Mouse (Mus musculus): ENCODE results near the gene Olfr465-ps1. TPM values are rescaled to one million over a fixed set of nuclear protein-coding genes. Genes with fewer than 3 reads are reported as not detected.

Olfr465-ps1 gene
- polyA plus RNA-seq, 1 experiment from 2014 or later, result not detected

GRCm38 (mm10) chr13:65174102-65174501 is 36.2 kb downstream of the Olfr465-ps1 start:
- 81% methylated on average over 3 of the region's 3 CpGs for WGBS
- Histone ChIP-seq H3K4me3 (no peak overlapping the region), H3K9ac (replicated peaks) (no peak overlapping the region), H3K4me1 (no peaks in the 10 kb centered on the region), H3K9me3 (no peaks in the 10 kb centered on the region), H3K4me2 (replicated peaks) (no peak overlapping the region), H3K36me3 (no peaks in the 10 kb centered on the region), H3K27ac (replicated peaks) (no peak overlapping the region), H3K27me3 (no peaks in the 10 kb centered on the region)
- ATAC-seq (replicated peaks), result no peak

GRCm38 (mm10) chr13:65175734-65176471 is 38.0 kb downstream of the Olfr465-ps1 start:
- 24% methylated on average over 46 of the region's 46 CpGs for WGBS
- Histone ChIP-seq H3K4me1 (no peaks in the 10 kb centered on the region), H3K9me3 (no peaks in the 10 kb centered on the region), H3K27ac (replicated peaks) (no peak overlapping the region), H3K36me3 (no peaks in the 10 kb centered on the region), H3K4me2 (replicated peaks) (peak overlapping the region; percentile 49), H3K4me3 (peak overlapping the region; percentile 37), H3K27me3 (no peaks in the 10 kb centered on the region), H3K9ac (replicated peaks) (peak overlapping the region; percentile 43; the same call in 1 of the 2 replicates)
- peak; percentile 55; the same call in 1 of the 2 replicates for ATAC-seq (replicated peaks)

GRCm38 (mm10) chr13:65176472-65177091 is 38.7 kb downstream of the Olfr465-ps1 start:
- ATAC-seq (replicated peaks), result 0 out of 2 replicates have a peak, but pooled peaks have one; percentile 23
- WGBS, result 66% methylated on average over 15 of the region's 15 CpGs

More at GRCm38 (mm10) chr13:65176472-65177091, 38.7 kb downstream of the Olfr465-ps1 start:
- Histone ChIP-seq H3K4me1 (no peaks in the 10 kb centered on the region), H3K27me3 (no peaks in the 10 kb centered on the region), H3K9me3 (no peaks in the 10 kb centered on the region), H3K9ac (replicated peaks) (no peak overlapping the region), H3K4me3 (no peak overlapping the region), H3K4me2 (replicated peaks) (no peak overlapping the region), H3K36me3 (no peaks in the 10 kb centered on the region), H3K27ac (replicated peaks) (no peak overlapping the region)

Other genes starting within 250 kb of the Olfr465-ps1 start
- gene Cntnap3, start 234.1 kb upstream of the Olfr465-ps1 start, polyA plus RNA-seq (2015; fragmentation: Nextera tagmentation; extraction: Ambion mirVana), result 3.0 and 3.3 TPM in 2 replicates
- gene Spata31, start 220.7 kb upstream of the Olfr465-ps1 start, polyA plus RNA-seq (2015; fragmentation: Nextera tagmentation; extraction: Ambion mirVana), result not detected in 2 replicates
- not detected in 2 replicates for gene Spata31d1c, start 105.0 kb upstream of the Olfr465-ps1 start, polyA plus RNA-seq (2015; fragmentation: Nextera tagmentation; extraction: Ambion mirVana)
- gene Prss47, start 85.3 kb upstream of the Olfr465-ps1 start, polyA plus RNA-seq (2015; fragmentation: Nextera tagmentation; extraction: Ambion mirVana), result not detected in 2 replicates
- gene Mfsd14b, start 25.1 kb upstream of the Olfr465-ps1 start, polyA plus RNA-seq (2015; fragmentation: Nextera tagmentation; extraction: Ambion mirVana), result 34.8 and 36.3 TPM in 2 replicates
- not detected in 2 replicates for gene Olfr466, start 12.2 kb downstream of the Olfr465-ps1 start, polyA plus RNA-seq (2015; fragmentation: Nextera tagmentation; extraction: Ambion mirVana)
- 0.18 TPM in 1 of 2 replicates, not detected in the other for gene Nlrp4f, start 67.9 kb downstream of the Olfr465-ps1 start, polyA plus RNA-seq (2015; fragmentation: Nextera tagmentation; extraction: Ambion mirVana)
- not detected in 2 replicates for gene Gm10775, start 121.5 kb downstream of the Olfr465-ps1 start, polyA plus RNA-seq (2015; fragmentation: Nextera tagmentation; extraction: Ambion mirVana)
- 20.4 and 21.0 TPM in 2 replicates for gene Zfp369, start 140.7 kb downstream of the Olfr465-ps1 start, polyA plus RNA-seq (2015; fragmentation: Nextera tagmentation; extraction: Ambion mirVana)

All from forebrain, embryonic 15.5 days (tissue).